Mouse (Mus musculus) liver, embryonic 16.5 days (tissue): ENCODE data around the gene Zfp384. TPM values are rescaled to one million over a fixed set of nuclear protein-coding genes. Genes with fewer than 3 reads are reported as not detected.

ENCODE experiments used
- ATAC-seq: fragments of 200-750 bp; cut with Nextera tagmentation; 2 replicates; pipeline ENCODE4 v1.8.0; 2017; ENCODE audit warnings: low read depth, mild to moderate bottlenecking, moderate number of reproducible peaks, moderate library complexity
- H3K27ac ChIP-seq: fragments of 300-500 bp; sonication (generic); 2 replicates; pipeline ENCODE4 v1.5.1; 2014; ENCODE audit warnings: mild to moderate bottlenecking, low read length
- H3K27me3 ChIP-seq: fragments of 300-500 bp; sonication (generic); 2 replicates; pipeline ENCODE4 v1.6.1; 2014; ENCODE audit warnings: low read depth, low read length, mixed read lengths; ENCODE audit not compliant: control insufficient read depth, insufficient read depth
- H3K36me3 ChIP-seq: fragments of 300-500 bp; sonication (generic); 2 replicates; pipeline ENCODE4 v1.6.1; 2014; ENCODE audit warnings: mild to moderate bottlenecking; ENCODE audit not compliant: control insufficient read depth, insufficient read depth
- H3K4me1 ChIP-seq: fragments of 300-500 bp; sonication (generic); 2 replicates; pipeline ENCODE4 v1.6.1; 2014; ENCODE audit warnings: low read depth, low read length, mixed read lengths; ENCODE audit not compliant: control insufficient read depth
- H3K4me2 ChIP-seq: fragments of 300-500 bp; sonication (generic); 2 replicates; pipeline ENCODE4 v1.6.1; 2014; ENCODE audit warnings: low read depth, low read length, mixed read lengths
- H3K4me3 ChIP-seq: fragments of 300-500 bp; sonication (generic); 2 replicates; pipeline ENCODE4 v1.5.1; 2014; ENCODE audit warnings: low read depth, mild to moderate bottlenecking, low read length
- H3K9ac ChIP-seq: fragments of 300-500 bp; sonication (generic); 2 replicates; pipeline ENCODE4 v1.6.1; 2014; ENCODE audit warnings: low read depth, low read length
- H3K9me3 ChIP-seq: fragments of 300-500 bp; sonication (generic); replicated peaks from 2 replicates; pipeline ENCODE4 v1.6.1; 2016; ENCODE audit warnings: low read length; ENCODE audit not compliant: control insufficient read depth
- WGBS: fragments of 180-500 bp; shearing (Covaris S2); extraction: QIAGEN DNeasy Blood & Tissue Kit; methylation state at CpG from one replicate; pipeline ENCODE4 v1.1.7; 2014; ENCODE audit not compliant: insufficient replicate concordance; 5-methylcytosine and 5-hydroxymethylcytosine counted together
- polyA plus RNA-seq: library from polyadenylated mRNA; unstranded; fragments of >200 nt; fragmentation: Nextera tagmentation; extraction: Ambion mirVana; gene quantifications from 2 replicates; pipeline ENCODE4 v1.2.1, GENCODE M21; 2015

Zfp384 gene
- polyA plus RNA-seq, 1 experiment from 2014 or later, result 3.5 TPM

DNA sequence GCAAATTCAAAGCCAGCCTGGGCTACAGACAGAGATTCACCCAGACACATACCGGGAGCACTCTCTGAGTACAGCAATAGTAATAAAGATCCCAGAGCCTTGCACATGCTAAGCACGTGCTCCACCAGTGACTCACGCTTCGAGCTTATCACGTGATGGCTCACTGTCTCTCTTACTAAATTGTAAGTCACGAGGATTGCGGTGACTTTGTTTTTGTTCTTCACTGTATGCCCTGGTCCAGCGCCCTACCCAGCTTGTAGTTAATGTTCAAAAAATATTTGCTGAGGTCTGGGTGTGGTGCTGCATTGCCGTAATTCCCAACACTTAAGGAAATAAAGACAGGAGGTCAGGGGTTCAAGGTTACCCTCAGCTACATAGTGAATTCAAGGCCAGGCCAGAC lies 15.6 kb upstream of the Zfp384 start:
- peaks cover 7% of the 10 kb centered on the region for H3K4me1 ChIP-seq
- H3K27ac ChIP-seq, result no peak overlapping the region
- H3K27me3 ChIP-seq, result peaks cover 60% of the 10 kb centered on the region
- ATAC-seq, result no peak
- H3K9me3 ChIP-seq, result no peaks in the 10 kb centered on the region
- no peaks in the 10 kb centered on the region for H3K36me3 ChIP-seq
- 57% methylated on average over 9 of the region's 9 CpGs for WGBS
- no peak overlapping the region for H3K9ac ChIP-seq
- H3K4me3 ChIP-seq, result no peak overlapping the region
- no peak overlapping the region for H3K4me2 ChIP-seq

DNA sequence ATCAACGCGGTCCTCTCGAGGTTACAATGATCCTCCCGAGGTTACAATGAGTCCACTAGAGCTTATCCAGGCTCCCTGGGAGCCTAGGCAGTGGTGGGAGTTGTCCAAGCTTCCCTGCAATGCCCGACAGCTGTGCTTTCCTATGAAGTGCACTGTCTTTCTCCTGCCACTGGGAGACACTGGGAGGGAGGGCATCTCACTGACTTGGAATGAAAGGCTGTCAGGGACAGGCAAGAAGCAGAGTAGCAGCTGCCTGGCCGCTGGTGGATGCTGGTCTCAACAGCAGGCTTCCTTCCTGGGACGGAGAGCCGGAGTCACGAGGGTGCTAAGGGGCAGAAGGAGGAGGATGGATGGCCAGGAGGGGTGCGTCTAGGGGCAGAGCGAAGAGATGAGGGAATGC lies 15.1 kb upstream of the Zfp384 start:
- H3K27me3 ChIP-seq, result peaks cover 65% of the 10 kb centered on the region
- peaks cover 7% of the 10 kb centered on the region for H3K4me1 ChIP-seq
- no peaks in the 10 kb centered on the region for H3K9me3 ChIP-seq
- H3K36me3 ChIP-seq, result no peaks in the 10 kb centered on the region
- no peak for ATAC-seq
- no peak overlapping the region for H3K4me2 ChIP-seq
- H3K27ac ChIP-seq, result no peak overlapping the region
- WGBS, result 21% methylated on average over 11 of the region's 11 CpGs
- no peak overlapping the region for H3K4me3 ChIP-seq
- H3K9ac ChIP-seq, result no peak overlapping the region

DNA sequence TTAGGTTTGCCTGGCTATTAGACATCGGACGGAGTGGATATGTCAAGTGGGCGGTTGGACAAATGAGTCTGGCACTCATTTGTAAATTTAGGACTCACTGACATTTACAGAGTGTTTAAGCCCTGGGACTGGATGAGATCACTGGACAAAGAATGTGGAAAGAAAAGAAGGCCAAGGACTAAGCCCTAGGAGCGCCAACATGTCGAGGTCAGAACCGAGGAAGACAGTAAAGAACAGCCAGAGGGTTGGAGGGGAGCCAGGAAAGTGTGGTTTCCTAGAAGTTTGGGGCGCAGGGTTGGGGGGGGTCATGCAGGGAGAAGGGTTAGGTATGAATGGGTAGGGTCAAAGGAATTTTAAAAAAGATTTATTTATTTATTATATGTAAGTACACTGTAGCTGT lies 13.7 kb upstream of the Zfp384 start:
- Histone ChIP-seq H3K9ac (no peak overlapping the region), H3K9me3 (no peaks in the 10 kb centered on the region), H3K4me1 (peaks cover 7% of the 10 kb centered on the region), H3K4me3 (no peak overlapping the region), H3K27ac (no peak overlapping the region), H3K4me2 (no peak overlapping the region), H3K27me3 (peaks cover 74% of the 10 kb centered on the region), H3K36me3 (no peaks in the 10 kb centered on the region)
- no peak for ATAC-seq
- 68% methylated on average over 7 of the region's 7 CpGs for WGBS

DNA sequence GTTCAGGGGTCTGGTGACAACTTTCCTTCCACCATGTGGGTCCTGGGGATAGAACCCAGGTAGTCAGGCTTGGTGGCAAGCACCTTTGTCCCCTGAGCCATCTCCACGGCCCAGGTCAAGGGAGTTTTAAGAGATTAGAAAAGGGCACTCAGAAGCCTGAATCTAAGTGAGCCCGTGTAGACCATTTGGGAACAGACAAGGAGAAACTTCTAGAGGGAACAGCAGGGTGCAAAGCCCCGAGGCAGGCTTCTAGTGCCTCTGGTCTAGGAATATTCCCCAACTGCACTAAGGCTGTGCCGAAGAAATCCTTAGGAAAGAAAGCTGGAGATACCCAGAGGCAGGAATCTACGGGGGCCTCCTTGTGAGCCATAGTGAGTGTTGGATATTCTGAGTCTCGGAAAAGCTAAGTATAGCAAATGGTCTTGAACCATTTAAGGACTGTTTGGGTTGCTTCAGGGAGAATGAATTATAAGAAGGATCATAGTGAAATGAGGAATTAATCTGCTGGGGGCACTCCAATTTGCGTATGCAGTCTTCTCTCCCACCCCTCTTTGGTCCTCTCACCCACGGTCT lies 13.0 kb upstream of the Zfp384 start:
- H3K27ac ChIP-seq, result no peak overlapping the region
- WGBS, result 42% methylated on average over 8 of the region's 8 CpGs
- H3K4me3 ChIP-seq, result no peak overlapping the region
- H3K27me3 ChIP-seq, result peaks cover 80% of the 10 kb centered on the region
- H3K9me3 ChIP-seq, result no peaks in the 10 kb centered on the region
- ATAC-seq, result no peak
- H3K36me3 ChIP-seq, result no peaks in the 10 kb centered on the region
- H3K4me2 ChIP-seq, result no peak overlapping the region
- H3K4me1 ChIP-seq, result peaks cover 7% of the 10 kb centered on the region
- no peak overlapping the region for H3K9ac ChIP-seq

DNA sequence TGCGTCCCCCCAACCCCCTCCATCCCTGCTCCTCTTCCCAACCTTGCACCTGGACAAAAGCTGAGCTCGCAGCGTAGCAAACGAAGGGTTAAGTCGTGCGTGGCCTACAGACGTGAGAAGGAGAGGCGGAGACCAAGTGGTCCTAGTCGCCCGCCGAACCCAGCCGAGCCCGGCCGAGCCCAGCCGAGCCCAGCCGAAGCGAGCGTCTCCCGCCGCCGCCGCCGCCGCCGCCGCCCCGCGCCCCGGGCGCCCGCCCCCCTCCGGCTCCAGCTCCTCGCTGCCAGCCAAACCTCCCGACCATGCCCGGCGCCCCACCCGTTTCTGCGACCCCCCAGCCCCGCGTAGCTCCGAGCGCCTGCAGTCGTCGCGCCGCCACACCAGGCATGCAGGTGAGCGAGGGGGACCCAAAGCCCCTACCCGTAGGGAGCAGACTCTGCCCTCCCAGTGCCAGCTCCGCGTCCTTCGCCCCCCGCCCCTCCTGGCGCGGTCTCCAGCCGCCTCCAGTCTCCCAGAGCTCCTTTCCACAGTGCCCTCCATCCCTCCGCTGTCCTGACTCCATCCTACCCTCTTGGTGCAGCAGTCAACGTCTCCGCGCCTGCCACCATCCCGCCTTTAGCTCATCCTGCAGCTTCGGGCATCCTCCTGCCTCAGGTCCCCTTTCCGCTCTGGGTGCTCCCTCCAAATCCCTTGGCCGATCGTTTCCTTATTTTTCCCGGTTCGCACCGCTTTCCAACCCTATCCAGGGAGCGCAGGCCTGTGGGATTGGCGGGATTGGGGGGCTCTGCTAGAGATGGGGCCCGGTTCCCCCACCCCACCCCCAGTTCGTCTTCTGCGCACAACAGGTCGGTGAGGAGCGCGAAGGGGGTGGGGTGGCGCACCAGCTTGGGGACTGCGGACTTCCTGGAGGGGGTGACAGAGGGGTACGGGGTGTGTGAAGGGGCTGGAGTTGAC lies 12.1 kb upstream of the Zfp384 start, which contains the start of gene Pianp:
Gene Pianp (plus strand): TSS at position 144 of the 951 bp plus-strand sequence.
- no peaks in the 10 kb centered on the region for H3K36me3 ChIP-seq
- H3K9me3 ChIP-seq, result no peaks in the 10 kb centered on the region
- peak within 1 kb of the TSS; percentile 41 for H3K4me3 ChIP-seq
- peak; percentile 33; the same call in 1 of the 2 replicates for ATAC-seq
- H3K27me3 ChIP-seq, result peaks cover 79% of the 10 kb centered on the region
- H3K9ac ChIP-seq, result no peak within 1 kb of the TSS
- H3K4me2 ChIP-seq, result peak within 1 kb of the TSS; percentile 71
- H3K4me1 ChIP-seq, result peaks cover 7% of the 10 kb centered on the region
- H3K27ac ChIP-seq, result no peak within 1 kb of the TSS
- WGBS, result 2% methylated on average over 43 of the region's 78 CpGs

DNA sequence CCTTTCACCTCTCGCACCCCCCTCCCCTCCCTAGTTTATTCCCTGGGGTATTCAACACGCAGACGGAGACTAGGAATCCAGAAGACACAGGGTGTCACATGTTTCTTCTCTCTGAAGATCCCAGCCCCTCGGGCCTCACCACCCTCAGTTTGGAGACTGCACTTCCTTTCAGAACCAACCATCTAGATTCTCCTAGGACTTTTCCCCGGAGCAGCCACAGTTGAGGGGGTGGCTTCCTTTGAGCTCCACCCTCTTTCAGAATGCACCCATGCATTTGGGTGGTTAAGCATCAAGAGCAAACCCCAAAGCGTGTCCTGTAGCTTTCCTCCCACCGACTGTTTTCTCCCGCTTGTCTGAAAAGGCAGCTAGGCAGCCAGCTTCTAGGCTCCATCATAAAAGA lies 10.9 kb upstream of the Zfp384 start:
- H3K4me2 ChIP-seq, result no peak overlapping the region
- no peaks in the 10 kb centered on the region for H3K9me3 ChIP-seq
- WGBS, result 8% methylated on average over 8 of the region's 8 CpGs
- H3K9ac ChIP-seq, result no peak overlapping the region
- H3K27ac ChIP-seq, result no peak overlapping the region
- ATAC-seq, result no peak
- peaks cover 78% of the 10 kb centered on the region for H3K27me3 ChIP-seq
- H3K4me1 ChIP-seq, result peaks cover 7% of the 10 kb centered on the region
- H3K4me3 ChIP-seq, result no peak overlapping the region
- no peaks in the 10 kb centered on the region for H3K36me3 ChIP-seq

DNA sequence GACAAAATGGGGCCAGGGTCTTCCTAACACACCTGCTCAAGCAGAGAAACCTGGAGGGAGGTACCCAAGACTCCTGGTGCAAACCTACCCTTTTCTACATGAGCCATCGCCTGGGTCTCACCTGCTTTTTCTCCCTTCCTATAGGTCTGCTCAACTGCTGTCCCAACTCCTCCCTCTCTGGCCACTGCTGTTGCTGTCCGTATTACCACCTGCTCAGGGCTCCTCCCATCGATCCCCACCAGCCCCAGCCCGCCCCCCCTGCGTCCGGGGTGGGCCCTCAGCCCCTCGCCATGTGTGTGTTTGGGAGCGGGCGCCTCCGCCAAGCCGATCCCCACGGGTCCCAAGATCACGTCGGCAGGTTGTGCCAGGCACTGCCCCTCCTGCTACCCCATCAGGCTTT lies 9.9 kb upstream of the Zfp384 start:
- H3K9ac ChIP-seq, result no peak overlapping the region
- H3K4me1 ChIP-seq, result peaks cover 7% of the 10 kb centered on the region
- WGBS, result 46% methylated on average over 14 of the region's 14 CpGs
- H3K27me3 ChIP-seq, result peaks cover 73% of the 10 kb centered on the region
- H3K36me3 ChIP-seq, result no peaks in the 10 kb centered on the region
- no peak for ATAC-seq
- no peak overlapping the region for H3K4me3 ChIP-seq
- no peak overlapping the region for H3K27ac ChIP-seq
- H3K9me3 ChIP-seq, result no peaks in the 10 kb centered on the region
- H3K4me2 ChIP-seq, result no peak overlapping the region

DNA sequence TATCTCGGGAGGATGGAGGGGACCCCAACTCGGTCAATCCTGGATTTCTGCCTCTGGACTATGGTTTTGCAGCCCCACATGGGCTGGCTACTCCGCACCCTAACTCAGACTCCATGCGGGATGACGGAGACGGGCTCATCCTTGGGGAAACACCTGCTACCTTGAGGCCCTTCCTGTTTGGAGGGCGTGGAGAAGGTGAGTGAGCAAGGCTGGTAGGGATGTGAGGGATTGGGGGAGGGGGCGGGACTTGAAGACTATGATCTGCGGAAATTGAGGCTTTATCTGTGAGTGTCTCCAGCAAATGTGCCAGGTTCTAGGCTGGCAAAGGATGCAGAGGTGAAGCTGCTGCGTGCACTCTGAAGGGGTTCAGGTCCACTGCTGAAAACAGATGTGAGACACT lies 9.4 kb upstream of the Zfp384 start:
- Histone ChIP-seq H3K4me2 (no peak overlapping the region), H3K4me1 (peaks cover 7% of the 10 kb centered on the region), H3K9me3 (no peaks in the 10 kb centered on the region), H3K36me3 (no peaks in the 10 kb centered on the region), H3K27me3 (peaks cover 68% of the 10 kb centered on the region), H3K9ac (no peak overlapping the region), H3K27ac (no peak overlapping the region), H3K4me3 (no peak overlapping the region)
- 30% methylated on average over 10 of the region's 10 CpGs for WGBS
- no peak for ATAC-seq

DNA sequence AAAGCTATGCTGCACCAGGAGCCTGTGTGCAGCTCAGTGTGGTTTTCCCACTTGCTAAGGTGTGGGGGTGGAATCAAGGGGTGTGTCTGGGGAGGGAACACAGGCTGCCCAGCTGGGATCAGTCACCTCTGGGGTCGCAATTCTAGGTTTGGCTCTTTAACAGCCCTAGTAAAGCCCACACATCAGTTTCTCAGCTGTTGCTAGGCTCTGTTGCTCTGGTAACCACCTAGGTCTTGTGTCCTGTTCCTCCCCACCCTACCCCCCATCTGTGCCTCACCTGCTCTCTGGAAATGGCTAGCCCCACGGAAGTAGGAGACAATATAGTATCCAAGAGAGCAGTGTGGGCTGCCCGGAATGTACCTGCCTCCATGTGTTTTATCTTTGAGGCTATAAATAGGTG lies 5.2 kb upstream of the Zfp384 start:
- Histone ChIP-seq H3K27me3 (peaks cover 27% of the 10 kb centered on the region), H3K9ac (no peak overlapping the region), H3K4me2 (no peak overlapping the region), H3K4me1 (peaks cover 3% of the 10 kb centered on the region), H3K4me3 (no peak overlapping the region), H3K36me3 (no peaks in the 10 kb centered on the region), H3K9me3 (no peaks in the 10 kb centered on the region), H3K27ac (no peak overlapping the region)
- ATAC-seq, result no peak
- 35% methylated on average over 3 of the region's 3 CpGs for WGBS
